Mouse (Mus musculus) hindbrain, embryonic 13.5 days (tissue): ENCODE data around the gene Cd320. TPM values are rescaled to one million over a fixed set of nuclear protein-coding genes. Genes with fewer than 3 reads are reported as not detected.
A peak's percentile ranks its signal among the peaks of the same experiment; 100 is the strongest.

ENCODE experiments used
- ATAC-seq: fragments of 200-750 bp; cut with Nextera tagmentation; 2 replicates; pipeline ENCODE4 v1.8.0; 2017; ENCODE audit warnings: moderate TSS enrichment; ENCODE audit not compliant: low FRiP score
- H3K27ac ChIP-seq: fragments of 300-500 bp; sonication (generic); 2 replicates; pipeline ENCODE4 v1.5.1; 2015; ENCODE audit warnings: inconsistent platforms, mild to moderate bottlenecking, moderate library complexity
- H3K27me3 ChIP-seq: fragments of 300-500 bp; sonication (generic); 2 replicates; pipeline ENCODE4 v1.6.1; 2015; ENCODE audit warnings: mild to moderate bottlenecking, inconsistent platforms
- H3K36me3 ChIP-seq: fragments of 300-500 bp; sonication (generic); 2 replicates; pipeline ENCODE4 v1.6.1; 2015; ENCODE audit warnings: mild to moderate bottlenecking, inconsistent platforms
- H3K4me1 ChIP-seq: fragments of 300-500 bp; sonication (generic); replicated peaks from 2 replicates; pipeline ENCODE4 v1.6.1; 2015; ENCODE audit warnings: inconsistent platforms
- H3K4me2 ChIP-seq: fragments of 300-500 bp; sonication (generic); 2 replicates; pipeline ENCODE4 v1.6.1; 2015; ENCODE audit warnings: inconsistent platforms, mild to moderate bottlenecking, moderate library complexity
- H3K4me3 ChIP-seq: fragments of 300-500 bp; sonication (generic); 2 replicates; pipeline ENCODE4 v1.5.1; 2015; ENCODE audit warnings: mild to moderate bottlenecking, inconsistent platforms
- H3K9ac ChIP-seq: fragments of 300-500 bp; sonication (generic); 2 replicates; pipeline ENCODE4 v1.6.1; 2015; ENCODE audit warnings: mild to moderate bottlenecking, inconsistent platforms
- H3K9me3 ChIP-seq: fragments of 300-500 bp; sonication (generic); 2 replicates; pipeline ENCODE4 v1.6.1; 2016; ENCODE audit warnings: inconsistent platforms
- WGBS: fragments of 180-500 bp; shearing (Covaris S2); methylation state at CpG from one replicate; pipeline ENCODE4 v1.1.7; 2015; 5-methylcytosine and 5-hydroxymethylcytosine counted together
- polyA plus RNA-seq: library from polyadenylated mRNA; unstranded; fragments of >200 nt; fragmentation: Nextera tagmentation; extraction: Ambion mirVana; gene quantifications from 2 replicates; pipeline ENCODE4 v1.2.1, GENCODE M21; 2015

Cd320 gene
- polyA plus RNA-seq: 59.0 and 60.3 TPM in 2 replicates

DNA sequence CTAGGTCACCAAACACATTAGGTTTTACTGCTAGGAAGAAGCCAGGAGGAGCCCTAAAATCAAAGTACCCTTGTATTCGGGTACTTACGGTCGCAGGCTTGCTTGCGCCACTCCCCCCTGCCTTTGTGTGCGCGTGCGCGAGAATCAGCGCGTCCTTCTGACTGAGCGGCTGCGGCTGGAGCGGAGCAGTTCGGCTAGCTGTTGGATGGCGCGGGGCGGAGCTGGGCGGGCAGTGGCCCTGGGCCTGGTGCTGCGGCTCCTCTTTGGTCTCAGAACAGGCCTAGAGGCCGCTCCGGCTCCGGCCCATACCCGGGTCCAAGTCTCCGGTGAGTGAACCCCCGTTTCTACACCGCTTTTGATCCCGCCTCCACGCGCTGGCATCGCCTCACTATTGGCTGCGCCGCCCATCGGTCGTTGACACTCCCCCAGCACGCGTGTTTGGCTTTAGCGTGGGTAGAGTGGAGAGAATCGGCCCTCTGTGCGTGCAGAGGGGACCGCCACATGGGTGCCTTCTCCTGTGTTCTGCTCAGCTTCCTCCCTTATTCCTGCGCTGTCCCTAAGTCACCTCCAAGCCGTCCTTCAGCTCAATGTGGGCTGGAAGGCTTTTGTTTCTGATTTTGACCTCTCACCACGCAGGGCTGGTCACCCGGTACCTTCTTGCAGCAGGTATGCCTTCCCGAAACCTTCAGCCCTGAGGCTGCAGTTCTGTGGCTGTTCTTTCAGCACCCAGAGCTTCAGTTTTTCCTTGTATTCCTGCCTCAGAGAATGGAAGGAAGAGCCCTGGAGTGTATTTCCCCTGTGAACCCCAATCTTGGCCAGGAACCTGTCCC, at the start of gene Cd320:
TSS of gene Cd320 (plus strand) at position 126 of the 830 bp plus-strand sequence.
- ATAC-seq: peak; percentile 95
- Histone ChIP-seq H3K27me3 (no peaks in the 10 kb centered on the region), H3K4me1 (peaks cover 19% of the 10 kb centered on the region), H3K9ac (peak within 1 kb of the TSS; percentile 84), H3K27ac (peak within 1 kb of the TSS; percentile 84), H3K4me2 (peak within 1 kb of the TSS; percentile 93), H3K4me3 (peak within 1 kb of the TSS; percentile 76), H3K9me3 (no peaks in the 10 kb centered on the region), H3K36me3 (peaks cover 34% of the 10 kb centered on the region)
- WGBS: under 1% methylated on average over 45 of the region's 45 CpGs

- H3K4me3 ChIP-seq: no peak overlapping the region
- no peak overlapping the region for H3K4me2 ChIP-seq
- ATAC-seq: no peak
- H3K9me3 ChIP-seq: no peaks in the 10 kb centered on the region
- no peak overlapping the region for H3K9ac ChIP-seq
- H3K27me3 ChIP-seq: no peaks in the 10 kb centered on the region
- H3K4me1 ChIP-seq: no peaks in the 10 kb centered on the region
- H3K36me3 ChIP-seq: no peaks in the 10 kb centered on the region
- no peak overlapping the region for H3K27ac ChIP-seq
- 55% methylated on average over 3 of the region's 3 CpGs for WGBS
Observed at GRCm38 (mm10) chr17:33798306-33798705, 44.6 kb upstream of the Cd320 start.

DNA sequence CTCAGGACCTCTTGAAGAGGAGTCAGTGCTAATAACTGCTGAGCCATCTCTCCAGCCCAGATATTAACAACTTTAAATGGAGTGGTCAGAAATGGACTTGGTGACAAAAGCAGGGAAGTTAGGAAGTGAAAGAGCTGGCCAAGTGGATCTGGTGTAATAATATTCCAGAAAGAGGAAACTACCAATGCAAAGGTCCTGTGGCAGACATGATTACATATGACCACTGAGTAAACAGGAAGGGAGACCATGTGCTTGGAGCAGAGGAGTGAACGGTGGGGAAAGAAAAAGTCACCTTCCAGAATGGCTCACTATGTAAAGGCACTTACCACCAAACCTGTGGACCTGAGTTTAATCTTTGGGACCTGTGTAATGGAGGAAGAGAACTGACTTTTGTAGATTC, 43.6 kb upstream of the Cd320 start:
- no peak for ATAC-seq
- H3K4me2 ChIP-seq: no peak overlapping the region
- H3K9me3 ChIP-seq: no peaks in the 10 kb centered on the region
- H3K36me3 ChIP-seq: no peaks in the 10 kb centered on the region
- WGBS: 63% methylated on average over 1 of the region's 1 CpGs
- no peak overlapping the region for H3K4me3 ChIP-seq
- H3K27ac ChIP-seq: no peak overlapping the region
- H3K27me3 ChIP-seq: no peaks in the 10 kb centered on the region
- no peaks in the 10 kb centered on the region for H3K4me1 ChIP-seq
- no peak overlapping the region for H3K9ac ChIP-seq

DNA sequence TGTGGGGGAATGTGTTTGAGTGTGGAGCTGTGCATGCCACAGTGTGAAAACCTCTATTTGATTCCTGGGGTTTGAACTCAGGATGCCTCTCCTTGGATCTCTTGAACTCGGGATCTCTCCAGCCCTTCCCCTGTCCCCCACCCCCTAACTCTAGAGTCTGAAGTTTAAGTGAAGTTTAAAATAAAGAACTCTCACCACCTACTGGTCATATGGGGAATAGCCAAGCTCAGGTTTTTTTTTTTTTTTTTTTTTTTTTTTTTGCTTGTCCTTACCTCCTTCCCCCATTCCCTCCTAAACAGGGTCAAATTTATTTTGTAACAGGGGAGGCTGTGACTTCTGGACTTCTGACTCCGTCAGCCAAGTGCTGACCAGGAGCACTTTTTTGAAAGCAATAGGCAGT, 40.7 kb upstream of the Cd320 start:
- WGBS: 6% methylated on average over 2 of the region's 2 CpGs
- ATAC-seq: no peak
- no peaks in the 10 kb centered on the region for H3K36me3 ChIP-seq

DNA sequence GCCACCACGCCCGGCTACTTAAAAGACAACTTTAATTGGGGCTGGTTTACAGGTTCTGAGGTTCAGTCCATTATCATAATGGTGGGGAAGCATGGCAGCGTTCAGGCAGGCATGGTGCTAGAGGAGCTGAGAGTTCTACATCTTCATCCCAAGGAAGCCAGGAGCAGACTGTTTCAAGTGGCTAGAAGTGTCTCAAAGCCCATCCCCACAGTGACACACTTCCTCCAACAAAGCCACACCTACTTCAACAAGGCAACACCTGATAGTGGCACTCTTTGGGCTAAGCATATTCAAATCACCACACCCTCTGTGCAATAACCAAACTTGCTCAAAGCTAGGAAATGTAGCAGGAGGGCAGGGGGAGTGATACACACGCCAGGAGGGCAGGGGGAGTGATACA, 38.7 kb upstream of the Cd320 start:
- Histone ChIP-seq H3K36me3 (no peaks in the 10 kb centered on the region), H3K9me3 (no peaks in the 10 kb centered on the region), H3K4me3 (no peak overlapping the region), H3K27me3 (no peaks in the 10 kb centered on the region), H3K27ac (no peak overlapping the region), H3K4me1 (no peaks in the 10 kb centered on the region), H3K9ac (no peak overlapping the region), H3K4me2 (no peak overlapping the region)
- no peak for ATAC-seq
- WGBS: 61% methylated on average over 4 of the region's 4 CpGs

More for the DNA sequence above, 40.7 kb upstream of the Cd320 start:
- Histone ChIP-seq H3K4me3 (no peak overlapping the region), H3K9ac (no peak overlapping the region), H3K27me3 (no peaks in the 10 kb centered on the region), H3K4me1 (no peaks in the 10 kb centered on the region), H3K9me3 (no peaks in the 10 kb centered on the region), H3K27ac (no peak overlapping the region), H3K4me2 (no peak overlapping the region)

GRCm38 (mm10) chr17:33804745-33805144, 38.1 kb upstream of the Cd320 start:
- Histone ChIP-seq H3K4me3 (no peak overlapping the region), H3K4me2 (no peak overlapping the region), H3K4me1 (no peaks in the 10 kb centered on the region), H3K27me3 (peaks cover 2% of the 10 kb centered on the region; the same call in 1 of the 2 replicates), H3K9me3 (no peaks in the 10 kb centered on the region), H3K27ac (no peak overlapping the region), H3K36me3 (no peaks in the 10 kb centered on the region), H3K9ac (no peak overlapping the region)
- ATAC-seq: no peak
- 74% methylated on average over 1 of the region's 1 CpGs for WGBS

- Histone ChIP-seq H3K4me3 (no peak overlapping the region), H3K9ac (no peak overlapping the region), H3K27me3 (peaks cover 17% of the 10 kb centered on the region), H3K9me3 (no peaks in the 10 kb centered on the region), H3K27ac (no peak overlapping the region), H3K36me3 (no peaks in the 10 kb centered on the region), H3K4me2 (no peak overlapping the region), H3K4me1 (peaks cover 12% of the 10 kb centered on the region)
- WGBS: 63% methylated on average over 8 of the region's 9 CpGs
- no peak for ATAC-seq
Observed at GRCm38 (mm10) chr17:33807181-33807888, 35.6 kb upstream of the Cd320 start.

GRCm38 (mm10) chr17:33808192-33808591, 34.7 kb upstream of the Cd320 start:
- Histone ChIP-seq H3K4me2 (no peak overlapping the region), H3K27me3 (peaks cover 21% of the 10 kb centered on the region), H3K36me3 (no peaks in the 10 kb centered on the region), H3K9me3 (no peaks in the 10 kb centered on the region), H3K27ac (no peak overlapping the region), H3K9ac (no peak overlapping the region), H3K4me3 (no peak overlapping the region), H3K4me1 (peaks cover 12% of the 10 kb centered on the region)
- 53% methylated on average over 10 of the region's 10 CpGs for WGBS
- ATAC-seq: no peak

- H3K4me3 ChIP-seq: peak within 1 kb of the TSS; percentile 49
- peak; percentile 98 for ATAC-seq
Observed at GRCm38 (mm10) chr17:33810334-33811141, 32.4 kb upstream of the Cd320 start, which contains the start of gene Kank3. Gene Kank3, plus strand, starts transcription at chr17:33810519.

GRCm38 (mm10) chr17:33811142-33811516, 31.8 kb upstream of the Cd320 start:
- H3K9me3 ChIP-seq: no peaks in the 10 kb centered on the region
- H3K36me3 ChIP-seq: no peaks in the 10 kb centered on the region
- peak overlapping the region; percentile 40; the same call in 1 of the 2 replicates for H3K27ac ChIP-seq
- peaks cover 12% of the 10 kb centered on the region for H3K4me1 ChIP-seq
- 0 out of 2 replicates have a peak, but pooled peaks have one; percentile 8 for ATAC-seq
- H3K9ac ChIP-seq: peak overlapping the region; percentile 70
- WGBS: 29% methylated on average over 7 of the region's 7 CpGs
- H3K27me3 ChIP-seq: peaks cover 21% of the 10 kb centered on the region
- H3K4me3 ChIP-seq: peak overlapping the region; percentile 49
- H3K4me2 ChIP-seq: peak overlapping the region; percentile 72

More at GRCm38 (mm10) chr17:33810334-33811141, 32.4 kb upstream of the Cd320 start, which contains the start of gene Kank3:
- peak within 1 kb of the TSS; percentile 72 for H3K4me2 ChIP-seq
- H3K4me1 ChIP-seq: peaks cover 12% of the 10 kb centered on the region
- no peaks in the 10 kb centered on the region for H3K9me3 ChIP-seq
- H3K36me3 ChIP-seq: no peaks in the 10 kb centered on the region
- peaks cover 21% of the 10 kb centered on the region for H3K27me3 ChIP-seq
- H3K9ac ChIP-seq: peak within 1 kb of the TSS; percentile 70
- H3K27ac ChIP-seq: peak within 1 kb of the TSS; percentile 40; the same call in 1 of the 2 replicates
- 1% methylated on average over 36 of the region's 36 CpGs for WGBS

DNA sequence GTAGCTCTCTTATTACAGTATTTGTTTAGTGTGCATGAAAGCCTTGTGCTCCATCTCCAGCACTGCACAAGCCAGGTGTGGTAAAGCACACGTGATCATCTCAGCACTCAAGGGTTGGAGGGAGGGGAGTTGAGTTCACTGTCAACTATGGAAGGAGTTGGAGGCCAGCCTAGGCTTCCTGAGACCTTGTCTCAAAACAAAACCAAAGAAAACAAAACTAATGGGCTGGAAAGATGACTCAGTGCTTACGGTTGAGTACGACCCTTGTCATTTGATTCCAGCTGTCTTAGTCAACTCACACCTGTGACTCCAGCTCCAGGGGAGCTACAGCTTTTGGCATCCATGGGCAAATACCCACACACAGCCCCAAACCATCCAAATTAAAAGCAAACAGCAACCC, 30.4 kb upstream of the Cd320 start:
- Histone ChIP-seq H3K27ac (no peak overlapping the region), H3K4me2 (no peak overlapping the region), H3K36me3 (no peaks in the 10 kb centered on the region), H3K9ac (no peak overlapping the region), H3K4me1 (peaks cover 16% of the 10 kb centered on the region), H3K4me3 (no peak overlapping the region), H3K9me3 (no peaks in the 10 kb centered on the region), H3K27me3 (peaks cover 21% of the 10 kb centered on the region)
- WGBS: 58% methylated on average over 3 of the region's 3 CpGs
- no peak for ATAC-seq

GRCm38 (mm10) chr17:33812990-33813389, 29.9 kb upstream of the Cd320 start:
- no peak overlapping the region for H3K4me3 ChIP-seq
- ATAC-seq: no peak
- no peak overlapping the region for H3K27ac ChIP-seq
- H3K4me1 ChIP-seq: peaks cover 19% of the 10 kb centered on the region
- no peaks in the 10 kb centered on the region for H3K9me3 ChIP-seq
- peaks cover 21% of the 10 kb centered on the region for H3K27me3 ChIP-seq
- H3K4me2 ChIP-seq: 0 out of 2 replicates have a peak overlapping the region, but pooled peaks have one; percentile 4
- H3K36me3 ChIP-seq: no peaks in the 10 kb centered on the region
- WGBS: 72% methylated on average over 4 of the region's 4 CpGs
- no peak overlapping the region for H3K9ac ChIP-seq
